Mouse (Mus musculus) left cerebral cortex, adult 18-20 months (tissue): ENCODE measurements at regions not wholly inside any gene's neighbourhood (a gene's known extent, or its start where the extent isn't known, plus 50 kb on each side); places are given as distances from the start of the nearest gene placed in this dataset.
"Not testable (repeated sequence)": the region's sequence is repeated elsewhere in the genome, so short reads cannot be mapped to it uniquely, and the experiment has no call there.

ENCODE experiments used
- DNase-seq, 2 experiments: peaks; one replicate each; pipeline ENCODE4 v3.0.0; 2021 to 2022; ENCODE audit warnings: low spot score in 2 of 2, mixed read lengths in 1 of 2

GRCm38 (mm10) chr17:16571403-16571802 lies 492.5 kb upstream of the Zfp960 start:
- no peak for DNase-seq

DNA sequence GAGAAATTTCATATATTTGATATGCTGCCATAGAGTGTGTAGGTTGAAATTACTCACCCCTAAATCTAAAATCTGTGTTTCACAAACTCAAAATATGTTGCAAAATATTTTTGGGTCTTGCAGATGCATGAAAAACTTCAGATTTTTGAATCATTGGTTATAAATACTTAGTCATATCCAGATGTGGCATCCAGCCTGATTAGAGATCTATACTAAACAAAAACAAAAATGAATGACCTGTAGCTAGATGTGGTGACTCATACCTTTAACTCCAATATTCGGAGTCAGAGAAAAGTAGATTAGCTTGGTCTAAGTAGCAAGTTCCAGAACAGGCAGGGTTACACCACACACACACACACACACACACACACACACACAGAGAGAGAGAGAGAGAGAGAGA lies 475.1 kb upstream of the Zfp960 start:
- DNase-seq: no peak

DNA sequence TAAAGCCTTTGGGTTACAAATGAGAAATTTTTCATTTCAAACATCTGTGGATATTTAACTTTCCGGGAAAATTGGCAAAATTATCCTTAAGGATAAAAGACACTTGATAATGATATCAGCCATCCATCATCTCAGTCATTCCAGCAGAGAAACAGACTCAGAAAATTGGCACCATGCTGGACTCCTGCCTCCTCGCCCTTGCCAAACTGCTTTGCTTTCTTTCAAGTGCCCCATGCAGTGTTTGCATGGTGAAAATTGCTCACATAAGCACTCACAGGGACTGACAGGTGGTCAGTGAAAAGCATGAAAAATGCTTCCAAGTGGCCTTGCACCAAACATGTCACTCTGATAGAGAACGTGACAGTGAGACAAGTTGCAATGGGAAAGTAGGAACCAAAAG lies 464.2 kb upstream of the Zfp960 start:
- no peak for DNase-seq

GRCm38 (mm10) chr17:16612405-16612979 lies 451.4 kb upstream of the Zfp960 start:
- DNase-seq: no peak

- no peak for DNase-seq
These were observed 441.9 kb upstream of the Zfp960 start for GRCm38 (mm10) chr17:16621931-16622556.

GRCm38 (mm10) chr17:16629854-16630253 lies 434.1 kb upstream of the Zfp960 start:
- no peak for DNase-seq

DNA sequence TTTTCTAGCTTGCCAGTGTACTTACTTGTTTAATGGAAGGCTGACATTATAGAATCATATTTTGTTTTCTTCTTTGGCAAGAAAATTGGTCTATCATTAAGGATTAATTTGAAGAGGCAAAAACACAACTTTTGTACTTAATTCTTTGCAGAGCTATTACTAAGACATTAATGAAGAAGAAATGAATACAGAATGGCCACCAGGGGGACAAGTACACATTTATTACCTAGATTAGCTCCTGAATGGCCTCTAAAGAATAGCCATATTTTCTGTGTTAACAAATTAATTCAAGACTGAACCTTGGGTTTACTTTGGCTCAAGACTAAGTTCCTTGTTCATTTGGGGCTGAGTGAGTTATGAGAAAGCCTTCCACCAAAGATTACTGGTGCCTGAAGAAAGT lies 430.5 kb upstream of the Zfp960 start:
- no peak for DNase-seq

GRCm38 (mm10) chr17:16637463-16637862 lies 426.4 kb upstream of the Zfp960 start:
- no peak for DNase-seq

GRCm38 (mm10) chr17:16647942-16648341 lies 416.0 kb upstream of the Zfp960 start:
- no peak for DNase-seq

GRCm38 (mm10) chr17:16665253-16665652 lies 398.7 kb upstream of the Zfp960 start:
- DNase-seq: peak in 1 of 2 experiments; percentile 28

DNA sequence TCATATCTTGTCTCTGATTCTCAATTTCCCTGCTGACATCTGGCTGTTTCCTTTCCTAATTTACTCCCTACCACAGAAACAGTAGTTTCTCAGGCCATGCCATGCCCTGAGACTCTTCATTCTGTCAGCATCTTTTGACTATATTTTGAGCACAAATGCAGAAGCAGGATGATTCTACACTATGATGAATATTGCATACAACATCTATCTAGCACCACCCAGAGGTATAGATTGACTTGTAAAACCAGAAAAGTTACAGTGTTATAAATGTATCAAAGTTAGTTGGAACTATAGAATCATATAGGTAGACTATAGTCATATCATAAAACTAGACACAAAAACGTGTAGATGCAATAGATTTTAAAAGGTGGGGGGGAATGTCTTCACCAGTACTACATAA lies 396.3 kb upstream of the Zfp960 start:
- DNase-seq: no peak

- DNase-seq: no peak
These were observed 359.7 kb upstream of the Zfp960 start for GRCm38 (mm10) chr17:16704199-16704598.

DNA sequence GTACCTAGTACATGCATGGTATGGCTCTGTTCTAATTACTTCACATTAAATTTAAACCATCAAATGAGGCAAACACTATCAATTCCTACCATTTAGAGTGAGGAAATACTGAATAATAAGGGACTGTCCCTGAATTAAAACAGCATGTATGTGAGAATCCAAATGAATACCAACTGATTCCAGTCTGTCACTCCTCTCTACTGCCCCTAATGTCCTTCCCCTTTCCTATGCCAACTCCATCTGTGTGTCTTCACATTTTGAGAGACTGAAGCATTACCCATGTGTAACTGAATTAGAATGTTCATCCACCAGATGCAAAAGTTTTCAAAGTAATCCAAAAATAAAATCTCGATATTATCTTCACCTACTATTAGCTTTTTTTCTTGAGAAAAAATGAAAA lies 358.0 kb upstream of the Zfp960 start:
- no peak for DNase-seq

DNA sequence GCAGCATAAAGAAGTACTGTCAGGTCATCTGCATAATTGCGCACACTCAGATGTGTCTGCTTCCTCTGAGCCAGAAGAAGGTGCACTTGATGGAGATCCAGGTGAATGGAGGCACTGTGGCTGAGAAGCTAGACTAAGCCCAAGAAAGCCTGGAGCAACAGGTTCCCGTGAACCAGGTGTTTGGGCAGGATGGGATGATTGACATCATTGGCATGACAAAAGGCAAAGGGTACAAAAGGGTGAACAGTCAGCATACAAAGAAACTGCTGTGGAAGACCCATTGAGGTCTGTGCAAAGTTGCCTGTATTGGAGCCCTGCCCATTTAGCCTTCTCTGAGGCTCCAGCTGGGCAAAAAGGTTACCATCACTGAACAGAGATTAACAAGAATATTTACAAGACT lies 337.0 kb upstream of the Zfp960 start:
- no peak for DNase-seq

DNA sequence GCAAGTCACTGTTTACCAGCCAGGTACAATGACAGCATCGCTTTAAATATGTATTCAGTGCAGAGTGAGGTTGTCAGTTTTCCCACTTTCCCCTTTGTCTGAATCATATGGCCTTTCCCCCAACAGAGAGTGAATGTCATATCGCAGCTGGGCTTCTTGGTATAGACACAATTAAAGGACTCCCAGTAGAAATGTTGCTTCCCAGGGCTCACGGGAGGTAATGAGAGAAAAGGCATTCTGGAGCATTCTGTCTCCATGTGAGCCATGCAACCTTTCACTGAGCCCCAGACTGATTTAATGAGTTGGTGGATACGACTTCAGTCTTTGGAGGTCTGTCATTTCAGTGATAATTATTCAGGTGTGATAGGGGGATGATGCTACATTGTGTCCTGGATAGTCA lies 310.8 kb upstream of the Zfp960 start:
- DNase-seq: no peak

DNA sequence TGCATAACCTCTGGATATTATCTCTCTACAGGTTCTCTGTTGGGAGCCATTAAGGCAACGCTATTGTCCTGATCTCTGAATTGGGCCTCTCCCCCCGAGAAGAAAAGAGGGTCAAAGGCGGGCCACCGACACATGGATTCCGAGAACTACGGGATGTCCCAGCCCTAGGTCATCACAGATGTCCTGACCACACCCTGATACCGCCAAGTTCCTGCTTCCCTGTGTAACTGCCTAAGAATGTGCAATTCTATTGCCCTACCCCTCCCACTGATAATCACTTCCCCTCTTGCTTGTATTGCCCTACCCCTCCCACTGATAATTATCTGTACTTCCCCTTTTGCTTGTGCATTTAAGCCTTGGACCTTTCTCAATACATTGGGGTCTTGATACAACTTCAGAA lies 293.3 kb upstream of the Zfp960 start:
- not testable (repeated sequence) for DNase-seq

DNA sequence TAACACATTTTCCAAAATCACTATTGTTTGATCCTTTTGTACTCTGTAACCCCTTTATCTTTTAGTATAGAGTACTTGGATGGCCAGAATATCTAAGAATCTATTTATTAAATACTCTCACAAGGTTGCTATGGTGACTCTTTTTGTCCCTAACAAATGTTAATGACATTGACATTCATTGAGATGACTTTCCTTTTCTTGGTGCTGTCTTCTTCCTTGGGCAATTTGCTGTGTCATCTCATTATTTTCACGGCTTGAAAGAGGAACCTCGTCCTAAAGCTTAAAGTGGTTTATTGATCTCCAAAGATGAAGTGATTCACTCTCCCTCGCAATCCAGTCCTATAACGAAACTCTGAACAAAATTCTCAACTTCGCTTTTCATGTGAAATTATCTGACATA lies 265.6 kb upstream of the Zfp960 start:
- no peak for DNase-seq

DNA sequence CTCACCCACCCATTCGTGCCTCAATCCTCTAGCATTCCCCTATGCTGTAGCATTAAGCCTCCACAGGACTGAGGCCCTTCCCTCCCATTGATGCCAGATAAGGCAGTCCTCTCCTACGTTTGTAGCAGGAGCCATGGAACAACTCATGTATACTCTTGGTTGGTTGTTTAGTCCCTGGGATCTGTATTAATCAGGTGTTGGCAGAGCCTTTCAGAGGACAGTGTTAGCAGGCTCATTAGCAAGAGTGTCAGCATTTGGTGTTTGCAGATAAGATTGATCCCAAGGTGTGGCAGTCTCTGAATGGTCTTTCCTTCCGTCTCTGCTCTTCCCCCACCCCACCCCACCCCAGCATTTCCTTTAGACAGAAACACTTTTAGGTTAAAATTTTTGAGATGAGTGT lies 258.9 kb upstream of the Zfp960 start:
- no peak for DNase-seq

DNA sequence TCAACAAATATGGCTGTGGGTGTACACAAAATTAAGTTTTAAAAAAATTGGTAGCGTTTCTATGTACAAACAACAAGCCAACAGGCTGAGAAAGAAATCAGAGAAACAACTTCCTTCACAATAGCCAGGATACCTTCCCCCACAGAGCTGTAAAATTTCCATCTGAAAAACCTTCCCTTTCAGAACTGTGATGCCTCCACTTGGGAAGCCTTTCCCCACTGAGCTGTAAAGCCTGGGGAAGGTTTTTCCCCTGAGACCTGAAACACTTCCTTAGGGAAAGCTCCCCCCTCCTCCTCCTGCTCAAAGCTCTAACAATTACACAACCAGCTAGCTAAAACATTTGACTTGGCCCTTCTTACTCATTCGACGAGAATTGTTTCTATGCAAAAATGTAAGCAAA lies 245.5 kb upstream of the Zfp960 start:
- no peak for DNase-seq

DNA sequence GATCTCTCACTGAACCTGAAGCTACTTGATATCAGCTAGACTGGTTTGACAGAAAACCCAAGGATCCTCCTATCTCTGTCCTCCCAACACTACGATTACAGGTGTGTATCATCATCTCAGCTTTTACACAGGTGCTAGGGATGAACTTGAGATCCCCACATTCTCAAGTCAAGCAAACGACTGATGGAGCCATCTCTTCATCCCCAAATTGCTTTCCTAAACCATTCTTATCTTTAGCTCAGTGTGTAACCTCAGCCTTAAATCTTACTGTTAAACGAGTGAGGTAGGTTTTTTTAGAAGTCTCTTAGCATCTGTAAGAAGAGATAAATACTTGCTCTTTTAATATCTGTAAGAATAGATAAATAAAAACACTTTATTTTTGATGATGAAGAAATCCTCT lies 242.2 kb upstream of the Zfp960 start:
- DNase-seq: no peak

DNA sequence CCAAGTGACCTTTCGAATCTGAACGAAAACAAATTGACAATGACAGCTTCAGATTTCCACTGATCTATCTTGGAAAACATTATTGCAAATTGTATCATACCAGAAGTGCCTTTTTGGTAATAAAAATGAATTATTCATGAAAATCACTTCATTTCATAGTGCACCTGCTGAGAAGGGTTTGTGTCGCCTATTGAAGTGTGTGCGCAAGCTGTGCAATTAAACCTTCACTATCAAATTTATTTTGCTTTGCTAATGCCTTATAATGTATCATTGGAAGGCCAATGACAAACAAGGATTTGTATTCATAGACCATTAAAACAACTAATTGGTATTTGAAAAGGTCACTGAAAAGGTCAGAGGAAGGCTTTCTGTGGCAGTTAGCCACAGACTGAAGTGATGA lies 224.8 kb upstream of the Zfp960 start:
- no peak for DNase-seq

DNA sequence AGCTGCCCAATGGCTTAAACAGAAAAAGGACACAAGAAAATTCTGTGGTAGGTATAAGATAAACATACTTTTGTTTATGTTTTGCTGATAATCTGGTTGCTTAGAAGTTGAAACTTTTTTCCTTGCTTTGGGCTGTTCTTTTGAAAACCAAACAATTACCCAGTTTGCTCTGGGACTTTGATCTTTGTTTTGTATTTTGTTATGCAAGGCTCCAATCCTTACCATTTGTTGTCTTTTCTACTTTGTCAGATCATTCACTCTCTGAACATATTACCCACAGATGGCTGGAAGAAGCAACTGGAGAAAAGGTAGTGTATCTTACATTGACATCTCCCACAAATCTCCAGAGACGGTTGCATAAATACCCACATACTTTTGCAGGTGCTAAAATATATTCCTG lies 203.1 kb upstream of the Zfp960 start:
- no peak for DNase-seq

DNA sequence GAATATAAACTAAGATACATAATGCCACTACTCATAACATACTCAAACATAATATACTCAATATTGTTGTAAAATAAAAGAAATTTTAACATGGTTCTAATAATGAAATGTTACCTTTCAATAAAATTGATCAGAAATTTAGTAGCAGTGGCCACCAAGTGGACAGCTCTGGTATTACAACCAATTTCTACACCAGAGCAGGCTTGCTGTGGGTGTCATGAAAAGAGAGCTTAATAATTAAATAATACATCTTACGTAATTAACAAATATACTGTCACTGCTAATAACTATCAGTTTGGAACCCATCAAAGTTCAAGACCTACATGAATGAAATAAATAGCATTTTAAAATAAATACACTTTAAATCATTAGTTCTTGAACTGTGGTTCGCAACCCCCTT lies 163.1 kb upstream of the Zfp960 start:
- peak; percentile 28 to 65 for DNase-seq

GRCm38 (mm10) chr17:16918191-16918590 lies 145.7 kb upstream of the Zfp960 start:
- no peak for DNase-seq
